Mouse (Mus musculus) neural tube, embryonic 15.5 days (tissue): ENCODE measurements around the gene Slc35g2. TPM values are rescaled to one million over a fixed set of nuclear protein-coding genes. Genes with fewer than 3 reads are reported as not detected.

ENCODE experiments used
- ATAC-seq: fragments of 200-750 bp; cut with Nextera tagmentation; 2 replicates; pipeline ENCODE4 v1.8.0; 2017; ENCODE audit warnings: mild to moderate bottlenecking, moderate TSS enrichment, moderate library complexity; ENCODE audit not compliant: low FRiP score
- H3K27ac ChIP-seq: fragments of 300-500 bp; sonication (generic); replicated peaks from 2 replicates; pipeline ENCODE4 v1.5.1; 2015; ENCODE audit warnings: mild to moderate bottlenecking, inconsistent platforms
- H3K27me3 ChIP-seq: fragments of 300-500 bp; sonication (generic); replicated peaks from 2 replicates; pipeline ENCODE4 v1.6.1; 2015; ENCODE audit warnings: inconsistent platforms
- H3K36me3 ChIP-seq: fragments of 300-500 bp; sonication (generic); 2 replicates; pipeline ENCODE4 v1.6.1; 2015; ENCODE audit warnings: inconsistent platforms
- H3K4me1 ChIP-seq: fragments of 300-500 bp; sonication (generic); 2 replicates; pipeline ENCODE4 v1.6.1; 2015; ENCODE audit warnings: inconsistent platforms
- H3K4me2 ChIP-seq: fragments of 300-500 bp; sonication (generic); 2 replicates; pipeline ENCODE4 v1.6.1; 2015; ENCODE audit warnings: inconsistent platforms, mild to moderate bottlenecking, moderate library complexity
- H3K4me3 ChIP-seq: fragments of 300-500 bp; sonication (generic); replicated peaks from 2 replicates; pipeline ENCODE4 v1.5.1; 2015; ENCODE audit warnings: mild to moderate bottlenecking, inconsistent platforms
- H3K9ac ChIP-seq: fragments of 300-500 bp; sonication (generic); replicated peaks from 2 replicates; pipeline ENCODE4 v1.6.1; 2015; ENCODE audit warnings: mild to moderate bottlenecking, inconsistent platforms
- H3K9me3 ChIP-seq: fragments of 300-500 bp; sonication (generic); replicated peaks from 2 replicates; pipeline ENCODE4 v1.6.1; 2016; ENCODE audit warnings: inconsistent platforms
- WGBS: fragments of 180-500 bp; shearing (Covaris S2); methylation state at CpG from one replicate; pipeline ENCODE4 v1.1.7; 2015; ENCODE audit warnings: mixed read lengths; 5-methylcytosine and 5-hydroxymethylcytosine counted together
- polyA plus RNA-seq: library from polyadenylated mRNA; unstranded; fragments of >200 nt; fragmentation: Nextera tagmentation; extraction: Ambion mirVana; gene quantifications from 2 replicates; pipeline ENCODE4 v1.2.1, GENCODE M21; 2015

Slc35g2 gene
- polyA plus RNA-seq, 1 experiment from 2014 or later, result 27.3 TPM

DNA sequence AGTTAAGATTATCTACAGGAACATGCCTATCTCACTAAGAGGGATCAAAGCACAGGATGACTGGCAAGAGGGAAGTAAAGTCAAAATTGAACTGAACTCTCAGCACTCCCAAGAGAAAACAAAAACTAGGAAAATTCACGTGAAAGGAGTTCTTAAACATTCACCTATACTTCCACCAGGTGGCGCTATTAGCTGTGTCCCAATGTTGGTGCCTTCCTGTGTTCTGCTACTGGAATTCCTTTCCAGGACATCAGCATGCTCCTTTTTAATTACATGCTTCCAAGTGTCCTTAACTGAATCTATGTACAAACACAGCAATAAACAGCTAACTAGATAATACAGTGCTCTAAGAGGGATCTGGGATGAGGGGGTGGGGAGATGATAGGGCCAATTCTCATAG, 50.3 kb downstream of the Slc35g2 start:
- no peak for ATAC-seq
- WGBS, result 1% methylated on average over 2 of the region's 2 CpGs
- Histone ChIP-seq H3K27ac (no peak overlapping the region), H3K36me3 (no peaks in the 10 kb centered on the region), H3K4me1 (no peaks in the 10 kb centered on the region), H3K4me2 (no peak overlapping the region), H3K27me3 (no peaks in the 10 kb centered on the region), H3K9ac (no peak overlapping the region), H3K4me3 (no peak overlapping the region), H3K9me3 (no peaks in the 10 kb centered on the region)

DNA sequence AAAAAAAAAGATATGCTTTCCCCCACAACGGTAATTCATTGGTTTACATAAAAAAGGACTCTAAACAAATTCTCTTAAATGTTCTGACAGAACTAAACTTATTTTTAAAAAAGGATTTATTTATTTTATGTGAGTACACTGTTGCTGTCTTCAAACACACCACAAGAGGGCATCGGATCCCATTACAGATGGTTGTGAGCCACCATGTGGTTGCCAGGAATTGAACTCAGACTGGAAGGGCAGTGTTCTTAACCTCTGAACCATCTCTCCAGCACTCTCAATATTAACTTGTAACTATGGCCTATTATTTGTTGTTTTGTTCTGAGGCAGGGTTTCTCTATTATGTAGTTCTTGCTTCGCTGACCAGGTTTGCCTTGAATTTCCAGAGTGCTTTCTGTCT, 50.9 kb downstream of the Slc35g2 start:
- Histone ChIP-seq H3K4me3 (no peak overlapping the region), H3K9ac (no peak overlapping the region), H3K27me3 (no peaks in the 10 kb centered on the region), H3K27ac (no peak overlapping the region), H3K4me2 (no peak overlapping the region), H3K9me3 (no peaks in the 10 kb centered on the region), H3K36me3 (no peaks in the 10 kb centered on the region), H3K4me1 (no peaks in the 10 kb centered on the region)
- no peak for ATAC-seq
- 96% methylated on average over 3 of the region's 3 CpGs for WGBS

DNA sequence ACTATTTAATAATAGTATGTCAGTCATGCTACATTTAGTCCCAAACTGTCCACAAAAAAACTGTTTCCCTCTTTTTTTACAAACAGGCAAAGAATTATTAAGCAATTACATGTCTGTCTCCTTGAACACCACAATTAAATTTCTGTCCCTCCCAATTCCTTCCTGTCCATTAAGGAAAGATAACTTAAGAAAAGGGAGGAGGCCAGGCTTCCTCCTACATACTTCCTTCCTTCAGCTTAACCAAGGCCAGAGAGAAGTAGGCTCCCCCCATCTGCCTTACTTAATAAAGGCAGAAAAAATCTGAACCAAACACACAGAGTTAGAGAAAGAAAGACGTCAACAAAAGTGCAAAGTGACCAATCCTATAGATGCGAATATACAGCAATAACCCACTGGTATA, 63.3 kb downstream of the Slc35g2 start:
- no peaks in the 10 kb centered on the region for H3K27me3 ChIP-seq
- H3K4me3 ChIP-seq, result no peak overlapping the region
- 83% methylated on average over 2 of the region's 2 CpGs for WGBS
- no peak for ATAC-seq
- H3K4me2 ChIP-seq, result no peak overlapping the region
- H3K4me1 ChIP-seq, result no peaks in the 10 kb centered on the region
- no peaks in the 10 kb centered on the region for H3K36me3 ChIP-seq
- H3K27ac ChIP-seq, result no peak overlapping the region
- no peaks in the 10 kb centered on the region for H3K9me3 ChIP-seq
- no peak overlapping the region for H3K9ac ChIP-seq

DNA sequence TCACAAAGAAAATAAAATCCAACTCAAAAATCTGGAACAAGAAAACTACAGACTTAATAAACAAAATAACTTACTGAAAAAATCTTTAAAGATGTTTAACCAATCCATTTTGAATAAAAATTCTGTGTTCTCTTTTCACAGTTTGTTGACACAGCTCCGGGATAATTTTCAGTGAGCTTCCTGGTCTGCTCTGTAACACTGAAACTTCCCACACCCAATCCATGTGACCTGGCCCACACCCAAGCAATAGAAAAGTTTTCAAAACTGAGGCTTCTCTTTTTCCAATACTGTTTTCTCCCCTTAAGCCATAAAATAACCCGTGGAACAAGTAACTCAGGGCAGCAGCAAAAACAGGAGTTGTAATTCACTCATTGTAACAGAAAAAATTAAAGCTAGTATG, 64.2 kb downstream of the Slc35g2 start:
- no peaks in the 10 kb centered on the region for H3K36me3 ChIP-seq
- no peaks in the 10 kb centered on the region for H3K27me3 ChIP-seq
- no peak overlapping the region for H3K4me3 ChIP-seq
- no peak for ATAC-seq
- no peak overlapping the region for H3K9ac ChIP-seq
- no peak overlapping the region for H3K27ac ChIP-seq
- no peak overlapping the region for H3K4me2 ChIP-seq
- H3K4me1 ChIP-seq, result no peaks in the 10 kb centered on the region
- 75% methylated on average over 2 of the region's 2 CpGs for WGBS
- H3K9me3 ChIP-seq, result no peaks in the 10 kb centered on the region

DNA sequence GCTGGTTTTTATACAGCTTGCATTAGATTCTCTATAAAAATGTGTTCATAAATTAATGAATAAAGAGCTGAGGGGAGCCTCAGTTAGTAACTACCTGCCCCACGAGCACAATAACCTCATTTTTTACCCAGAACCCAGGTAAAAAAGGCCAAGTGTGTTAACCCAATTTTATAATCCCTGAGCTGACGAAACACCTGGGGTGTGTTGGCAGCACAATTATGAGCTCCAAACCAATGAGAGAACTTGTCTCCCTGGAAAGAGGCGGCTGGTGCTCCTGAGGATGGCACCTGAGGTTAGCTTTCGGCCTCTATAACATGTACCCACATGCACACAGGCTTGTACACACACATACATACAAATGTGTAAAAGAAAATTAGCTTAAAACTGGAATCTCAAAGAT, 65.4 kb downstream of the Slc35g2 start:
- Histone ChIP-seq H3K4me3 (no peak overlapping the region), H3K4me2 (no peak overlapping the region), H3K27ac (no peak overlapping the region), H3K27me3 (no peaks in the 10 kb centered on the region), H3K36me3 (no peaks in the 10 kb centered on the region), H3K4me1 (no peaks in the 10 kb centered on the region), H3K9ac (no peak overlapping the region), H3K9me3 (no peaks in the 10 kb centered on the region)
- WGBS, result 93% methylated on average over 4 of the region's 4 CpGs
- no peak for ATAC-seq

Other genes starting within 250 kb of the Slc35g2 start
- 0.52 and 1.7 TPM in 2 replicates for gene Il20rb, start 84.3 kb downstream of the Slc35g2 start, polyA plus RNA-seq
- gene Nck1, start 25.0 kb downstream of the Slc35g2 start, polyA plus RNA-seq, result 61.9 and 66.2 TPM in 2 replicates
- gene Stag1, start 26.7 kb upstream of the Slc35g2 start, polyA plus RNA-seq, result 26.4 and 28.1 TPM in 2 replicates